Mouse (Mus musculus): ENCODE data around the gene Lgals2.

DNA sequence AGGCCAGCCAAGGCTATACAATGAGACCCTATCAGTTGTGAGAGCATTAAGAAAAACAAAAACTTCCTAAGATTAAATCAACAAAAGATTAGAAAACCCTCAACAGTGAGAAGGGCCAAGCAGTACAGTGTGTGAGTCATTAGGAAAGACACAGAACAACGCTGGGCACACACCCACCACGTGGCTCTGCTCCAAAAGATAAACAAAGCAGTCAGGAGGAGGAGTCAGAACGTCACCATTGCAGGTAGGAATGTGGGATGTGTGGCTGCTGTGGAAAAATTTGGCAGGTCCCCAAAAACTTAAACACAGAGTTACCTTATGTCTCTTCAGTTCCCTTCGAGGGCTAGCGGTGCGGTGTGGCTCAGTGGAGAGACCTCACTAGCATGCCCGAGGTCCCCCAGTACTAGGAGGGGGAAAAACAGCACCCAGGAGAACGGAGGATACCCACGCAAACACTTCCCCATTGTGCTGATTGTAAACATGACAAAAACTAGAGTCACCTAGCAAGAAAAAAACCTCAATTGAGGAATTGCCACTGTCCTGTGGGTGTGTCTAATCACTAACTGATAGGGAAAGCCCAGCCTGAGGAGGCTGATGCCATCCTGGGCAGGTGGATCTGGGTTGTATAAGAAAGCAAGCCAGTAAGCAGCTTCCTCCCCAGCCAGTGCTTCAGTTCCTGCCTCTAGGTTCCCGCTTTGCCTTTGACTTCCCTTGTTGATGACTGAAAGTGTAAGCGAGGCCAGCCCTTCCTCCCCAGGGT lies 39.8 kb downstream of the Lgals2 start:
- TF ChIP-seq CTCF (IDR thresholded peaks at IDR 0.05; ENCODE audit: insufficient read depth, low read length): no peak
- no peak for TF ChIP-seq POLR2A (IDR thresholded peaks at IDR 0.05; ENCODE audit: borderline replicate concordance, extremely low read depth, low read depth, low read length)

All from lung, adult 2 months (tissue).